Mouse (Mus musculus): ENCODE data around the gene Tmem164.
A peak's percentile ranks its signal among the peaks of the same experiment; 100 is the strongest.

The Tmem164 gene

DNA sequence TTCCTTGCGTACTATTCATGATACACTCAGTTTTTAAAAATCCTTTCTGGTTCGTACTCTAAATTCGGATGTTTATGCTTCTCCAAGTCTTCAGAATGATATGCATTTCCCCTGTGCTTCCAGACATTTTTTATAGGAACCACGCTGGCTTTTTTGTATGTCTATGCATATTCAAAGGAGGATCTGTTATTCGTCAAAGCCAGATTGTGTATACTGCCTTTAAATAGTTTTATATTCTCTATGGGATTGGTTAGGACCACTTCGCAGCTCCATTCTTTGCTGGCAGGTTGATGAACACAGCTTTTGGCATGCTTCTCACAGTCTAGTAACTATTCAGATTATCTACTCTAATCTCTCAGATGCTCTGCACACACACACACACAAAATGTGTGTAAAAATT lies 79.2 kb downstream of the Tmem164 start:
- no peak for DNase-seq

DNA sequence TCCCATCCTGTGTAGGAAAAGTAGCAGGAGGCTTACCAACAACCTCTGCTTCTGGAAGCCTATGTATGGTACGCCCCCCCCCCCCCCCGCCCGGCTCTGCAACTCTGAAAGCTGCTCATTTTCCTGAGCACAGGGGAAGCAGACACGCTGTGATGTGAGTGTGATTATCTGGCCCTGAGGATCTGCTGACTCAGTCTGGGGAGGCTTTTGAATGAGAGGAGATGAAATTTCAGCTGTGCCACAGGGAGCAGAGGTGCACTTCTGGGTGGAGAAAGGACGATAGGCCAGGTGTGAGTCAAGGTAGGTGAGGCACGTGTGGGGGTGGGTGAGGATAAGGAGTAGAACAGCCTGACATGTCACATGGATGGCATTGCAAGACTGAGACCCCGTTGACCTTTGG lies 82.1 kb downstream of the Tmem164 start:
- DNase-seq = no peak

DNA sequence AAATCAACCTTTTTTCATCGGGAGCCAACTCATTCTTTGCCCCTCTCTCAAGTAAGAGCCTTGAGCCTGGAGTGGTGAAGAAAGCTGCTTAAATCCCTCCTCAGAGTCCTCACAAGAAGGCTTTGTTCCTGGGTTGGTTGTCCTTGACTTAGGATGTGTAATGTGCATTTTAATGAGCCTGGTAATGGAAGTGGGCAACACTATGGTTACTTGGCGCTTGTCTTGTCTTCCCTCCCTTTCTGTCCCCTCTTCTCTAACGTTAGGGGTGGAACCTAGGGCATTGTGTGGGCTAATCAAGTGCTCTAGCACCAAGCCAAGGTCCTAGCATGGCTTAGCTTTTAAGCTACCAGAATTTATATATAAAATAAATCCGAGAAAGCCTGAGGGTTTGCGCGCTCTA lies 88.5 kb downstream of the Tmem164 start:
- no peak for DNase-seq

DNA sequence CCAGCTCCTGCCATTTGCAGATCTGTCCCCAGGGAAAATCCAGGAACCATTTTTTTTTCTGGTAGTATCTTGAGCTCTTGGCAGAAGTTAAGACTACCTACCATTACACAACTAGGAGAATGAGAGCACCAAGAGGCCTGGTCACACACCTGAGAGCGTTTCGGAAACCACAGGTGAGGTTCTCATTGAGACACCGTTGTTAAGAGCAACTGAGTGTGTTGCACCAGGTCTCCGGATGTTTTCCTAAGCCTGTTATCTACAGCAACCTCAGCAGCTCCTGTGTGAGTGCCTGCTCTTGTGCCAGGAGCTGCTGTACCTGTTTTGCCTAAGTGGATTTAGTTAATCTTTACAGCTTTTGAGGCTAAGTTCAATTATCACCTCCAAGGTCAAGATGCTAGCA lies 92.5 kb downstream of the Tmem164 start:
- peak; percentile 21 for DNase-seq

DNA sequence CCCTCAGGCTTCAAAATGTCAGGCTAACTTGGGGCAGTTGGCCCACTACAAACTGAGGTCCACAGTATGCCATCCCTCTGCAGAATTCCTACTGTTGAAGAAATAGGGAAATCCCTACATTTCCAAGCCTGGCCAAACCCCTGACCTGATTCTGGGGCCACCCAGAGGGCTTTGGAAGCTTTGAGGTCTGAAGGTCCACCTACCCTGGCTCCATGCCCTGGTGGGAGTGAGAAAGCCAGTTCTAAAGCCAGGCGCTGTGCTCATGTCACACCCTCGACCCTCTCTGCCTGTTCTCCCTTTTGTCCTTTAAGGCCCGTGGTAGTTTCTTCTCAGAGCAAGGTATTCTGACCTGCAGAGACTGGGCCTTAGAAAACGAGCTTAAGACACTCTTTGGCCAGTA lies 94.9 kb downstream of the Tmem164 start:
- peak; percentile 5 for DNase-seq

DNA sequence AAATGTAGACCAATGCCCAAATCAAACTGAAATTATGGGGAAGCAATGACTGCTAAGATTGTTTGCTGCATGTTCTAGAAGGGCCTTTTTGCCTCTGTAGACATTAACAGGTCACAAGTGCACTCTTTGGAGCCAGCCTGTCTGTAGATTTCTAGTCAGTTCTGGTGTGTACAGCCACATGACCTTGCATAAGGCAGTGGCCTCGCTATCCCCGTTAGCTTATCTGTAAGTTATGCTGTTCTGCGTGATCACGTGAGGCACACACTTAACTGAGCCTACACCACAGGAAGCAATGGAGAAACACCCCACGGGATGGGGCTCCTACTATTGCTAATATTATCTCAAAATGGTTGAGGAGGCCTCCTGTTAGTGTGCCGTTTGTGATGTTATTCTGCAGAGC lies 97.4 kb downstream of the Tmem164 start:
- peak; percentile 19 for DNase-seq

DNA sequence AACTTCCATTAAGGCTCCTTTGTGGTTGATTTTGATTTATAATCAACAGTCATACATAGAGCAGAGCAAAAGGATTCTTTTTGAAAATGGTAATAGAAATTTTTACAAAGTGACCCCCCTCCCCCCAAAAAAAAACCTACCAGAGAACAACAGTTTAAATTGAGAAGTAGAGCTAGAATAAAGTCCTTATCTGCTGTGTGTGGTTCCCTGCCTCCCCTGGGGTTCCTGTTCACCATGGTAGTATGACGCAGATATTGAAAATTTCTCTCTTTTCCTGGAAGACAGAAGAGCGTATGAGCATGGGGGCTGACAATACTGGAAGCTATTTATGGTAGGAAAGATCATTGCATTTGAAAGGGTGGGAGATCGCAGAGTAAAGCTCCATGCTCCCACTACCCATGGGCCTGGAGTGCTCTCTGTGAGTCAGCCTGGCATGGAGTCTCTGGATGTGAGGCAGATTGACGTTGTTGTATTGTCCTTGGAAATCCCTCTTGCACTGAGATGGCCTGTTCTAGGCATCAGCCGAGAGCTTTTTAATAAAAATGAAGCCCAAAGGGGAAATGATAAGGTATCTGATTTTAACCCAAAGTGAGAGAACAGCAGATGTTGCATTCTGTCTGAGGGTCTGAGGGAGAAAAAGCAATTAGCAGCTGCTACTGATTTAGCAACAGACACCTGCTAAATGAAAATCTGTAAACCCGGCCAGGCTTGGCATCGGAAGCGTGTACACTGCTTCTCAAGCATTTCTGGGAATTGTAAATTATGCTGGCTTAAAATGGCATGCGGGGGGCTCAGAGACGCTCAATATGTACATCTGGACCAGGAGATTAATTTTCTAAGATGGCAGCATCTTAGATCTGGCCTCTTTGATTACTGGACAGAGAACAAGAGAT lies 105.2 kb downstream of the Tmem164 start:
- no peak for DNase-seq

DNA sequence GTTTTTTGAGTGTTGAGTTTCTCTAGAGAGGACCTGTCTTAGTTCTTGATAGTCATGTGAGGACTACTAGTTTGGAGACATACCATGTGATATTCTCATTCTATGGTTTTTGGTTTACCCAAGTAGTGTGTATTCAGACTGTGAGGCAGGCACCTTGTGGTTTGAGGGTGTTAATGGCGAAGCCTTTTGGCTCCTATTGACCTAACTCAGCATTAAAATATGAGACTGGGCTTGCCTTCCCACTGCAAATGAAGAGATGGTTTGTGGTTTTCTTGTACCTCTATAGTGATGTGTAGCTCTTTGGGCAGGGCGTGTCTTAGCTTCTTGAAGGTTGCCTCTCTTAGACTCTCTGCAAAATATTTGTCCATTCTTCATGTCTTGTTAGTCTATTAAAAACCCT lies 111.0 kb downstream of the Tmem164 start:
- DNase-seq = no peak

DNA sequence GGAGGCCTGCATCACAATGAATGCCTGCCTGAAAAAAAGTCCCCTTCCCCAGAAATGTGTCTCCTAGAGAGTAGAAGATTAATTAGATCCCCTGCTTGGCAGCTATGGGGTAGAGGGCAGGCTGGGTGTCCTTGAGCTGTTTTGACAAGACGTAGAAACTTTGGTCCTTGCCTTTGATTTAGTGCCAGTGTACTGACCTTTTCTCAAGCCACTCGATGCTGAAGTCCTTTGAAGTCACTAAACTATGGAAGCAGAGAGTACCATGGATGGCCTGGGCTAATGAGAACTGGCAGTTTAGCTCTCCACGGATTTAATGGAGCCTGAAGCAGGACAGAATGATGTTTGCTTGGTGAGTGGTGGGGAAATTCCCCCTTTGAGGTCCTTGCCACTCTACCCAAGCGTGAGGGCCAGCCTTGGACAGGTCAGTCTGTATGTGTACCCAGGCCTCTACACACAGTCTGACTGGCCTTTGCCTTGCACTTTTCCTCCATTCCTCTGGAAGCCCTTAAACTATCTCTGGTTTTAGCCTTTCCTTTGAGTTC lies 112.9 kb downstream of the Tmem164 start:
- peak; percentile 14 for DNase-seq

DNA sequence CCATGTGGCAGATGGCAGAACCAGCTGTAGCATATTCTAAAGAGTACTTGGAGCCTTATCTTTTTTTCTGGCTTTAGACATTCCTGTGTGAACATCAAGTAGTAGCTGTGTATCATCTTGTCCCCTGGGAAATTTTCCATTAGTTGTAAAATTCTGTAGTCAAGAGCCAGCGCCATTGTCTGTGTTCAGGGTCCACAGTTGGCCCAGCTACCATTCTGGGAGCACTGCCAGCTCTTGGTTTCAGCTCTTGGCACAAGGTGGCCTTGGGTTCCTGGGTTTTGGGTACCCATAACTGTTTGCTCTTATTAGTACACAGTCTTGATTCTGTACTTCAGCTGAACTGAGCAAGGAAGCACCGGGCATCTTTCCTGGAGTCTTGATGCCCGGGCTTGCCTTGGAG lies 123.4 kb downstream of the Tmem164 start:
- peak; percentile 11 for DNase-seq

DNA sequence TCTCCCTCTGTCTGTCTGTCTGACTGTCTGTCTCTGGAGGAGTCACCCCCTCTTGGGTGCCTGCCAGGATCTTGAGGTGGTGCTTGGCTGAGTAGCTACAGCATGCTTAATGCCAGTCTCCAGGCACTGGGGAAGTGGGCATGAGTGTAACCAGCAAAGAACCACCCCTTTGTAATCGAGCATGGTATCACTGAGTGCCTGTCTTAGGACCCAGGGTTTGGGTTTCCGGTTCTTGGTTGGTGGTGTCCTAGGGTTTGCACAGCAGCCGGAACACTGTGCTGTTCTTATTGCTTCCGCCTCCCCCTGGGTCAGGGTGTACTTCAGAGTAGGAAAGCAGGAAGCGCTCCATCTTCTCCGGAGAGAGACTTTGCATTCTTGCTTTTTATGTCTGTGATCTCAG lies 124.9 kb downstream of the Tmem164 start:
- peak; percentile 22 for DNase-seq

DNA sequence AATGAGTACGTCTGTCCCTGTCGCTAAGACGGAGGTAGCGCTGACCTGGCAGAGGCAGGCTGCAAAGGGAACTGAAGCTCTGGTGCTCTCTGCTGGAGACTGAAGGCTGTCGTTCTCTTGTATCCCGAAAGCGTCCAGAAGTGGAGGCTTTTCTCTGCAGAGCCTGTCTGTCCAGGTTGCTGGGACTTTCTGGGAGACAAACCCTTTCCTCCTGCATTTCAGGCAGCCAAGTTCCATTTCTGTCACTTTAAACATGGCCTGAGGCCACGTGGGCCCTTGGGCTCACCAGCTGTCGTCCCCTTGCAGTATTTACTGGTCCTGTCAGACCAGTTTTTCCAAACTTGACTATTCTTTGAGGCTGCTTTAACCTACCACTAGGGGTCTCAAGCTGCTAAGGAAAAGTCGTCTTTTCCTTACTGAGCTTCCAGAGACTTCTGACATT lies 125.4 kb downstream of the Tmem164 start:
- DNase-seq = peak; percentile 57

DNA sequence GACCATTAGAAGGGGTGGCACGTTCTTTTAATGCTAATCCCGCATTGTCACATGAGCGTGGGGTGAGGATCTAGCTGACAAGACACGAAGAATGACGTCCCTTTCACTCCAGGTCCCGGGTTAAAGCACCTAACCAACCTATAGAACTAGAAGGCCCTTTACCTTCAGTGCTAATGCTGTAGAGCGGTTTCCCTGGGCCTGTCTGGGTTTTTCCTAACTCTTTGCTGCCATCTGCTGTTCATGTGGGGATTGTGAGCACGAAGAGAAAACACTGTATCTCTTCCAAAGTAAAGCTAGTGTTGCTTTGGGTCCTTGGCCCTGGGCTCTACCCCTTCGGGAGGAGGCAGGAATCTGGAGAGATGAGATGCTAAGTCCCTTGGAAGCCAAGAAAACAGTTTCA lies 127.2 kb downstream of the Tmem164 start:
- DNase-seq = peak; percentile 66

DNA sequence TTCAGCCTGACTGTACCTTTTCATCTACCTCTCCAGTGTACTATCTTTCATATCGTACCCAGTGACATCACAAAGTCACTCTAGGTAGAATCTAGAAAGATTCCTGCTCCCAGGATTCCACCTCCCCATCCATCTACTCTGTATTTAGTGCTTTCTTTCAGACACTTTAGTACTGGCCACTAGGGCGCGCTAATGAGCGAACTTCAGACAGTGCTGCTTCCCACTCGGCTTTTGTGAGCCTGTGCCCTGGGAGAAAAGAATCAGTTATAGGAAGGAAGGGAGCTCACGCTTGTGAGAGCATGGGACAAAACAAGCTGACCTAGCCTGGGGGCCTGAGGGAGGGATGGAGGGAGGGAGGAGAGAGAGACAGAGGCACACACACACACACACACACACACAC lies 131.9 kb downstream of the Tmem164 start:
- peak; percentile 44 for DNase-seq

DNA sequence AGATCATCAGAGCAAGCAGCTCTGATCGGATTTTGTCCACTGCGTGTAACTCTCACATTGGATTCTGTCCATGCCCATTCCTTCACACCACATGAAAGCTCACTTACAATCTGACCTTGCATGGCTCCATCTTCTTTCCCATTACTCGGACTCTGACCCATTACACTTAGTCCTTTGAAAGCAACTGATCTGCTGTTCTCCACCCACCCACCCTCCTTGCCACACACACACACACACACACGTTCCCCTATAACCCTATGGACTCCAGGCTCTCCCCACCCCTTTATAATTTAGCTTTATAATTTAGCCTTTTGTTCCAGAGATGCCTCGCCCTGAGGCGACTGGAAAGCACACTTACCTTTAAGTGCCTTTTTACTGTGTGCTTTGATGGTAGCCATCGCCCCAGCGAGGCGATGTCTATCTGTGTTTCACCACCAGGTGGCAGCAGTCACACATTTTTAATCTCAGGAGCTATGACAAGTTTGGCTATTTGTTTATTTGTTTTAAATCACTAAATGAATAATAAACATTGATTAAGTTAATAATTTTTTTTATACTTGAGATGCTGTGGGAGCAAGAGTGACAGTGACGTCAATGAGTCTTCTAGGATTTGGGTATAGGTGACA lies 137.0 kb downstream of the Tmem164 start:
- DNase-seq = peak; percentile 32

DNA sequence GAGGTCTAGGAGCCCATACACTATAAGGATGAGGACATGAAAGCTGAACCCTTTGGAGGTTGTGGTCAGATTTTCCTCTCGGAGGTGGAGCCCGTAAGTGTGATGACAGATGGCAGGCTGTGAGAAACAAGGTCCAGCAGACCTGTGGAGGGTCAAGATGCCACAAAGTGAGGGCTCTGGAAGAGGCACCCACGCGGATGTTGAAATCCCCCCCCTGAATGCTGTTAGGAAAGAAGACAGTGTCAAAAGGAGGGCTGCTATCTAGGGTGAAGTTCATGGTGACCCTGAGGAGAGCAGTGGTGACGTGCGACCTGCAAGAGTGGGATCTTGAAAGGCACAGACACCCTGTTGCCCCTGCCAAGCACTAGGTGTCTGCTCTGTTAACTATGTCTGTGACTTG lies 140.0 kb downstream of the Tmem164 start:
- DNase-seq = no peak

DNA sequence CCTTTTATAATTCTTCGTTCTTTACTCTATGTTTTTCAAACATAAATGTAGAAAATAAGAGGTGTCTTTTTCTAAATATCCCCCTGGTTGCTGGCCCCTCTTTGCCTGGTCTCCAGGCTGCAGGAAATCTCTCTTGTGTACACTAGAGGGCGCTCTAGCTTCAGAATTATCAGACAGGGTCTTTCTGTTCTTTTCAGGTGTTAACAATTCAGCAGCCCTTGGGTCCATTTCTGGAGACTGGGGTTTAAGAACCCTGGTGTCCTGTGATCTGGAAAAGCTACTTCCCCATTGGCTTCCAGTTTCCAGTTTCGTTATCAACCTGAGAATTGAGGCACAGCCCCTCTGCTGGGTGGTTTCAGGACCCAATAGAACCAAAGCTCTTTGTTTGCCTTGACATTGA lies 140.6 kb downstream of the Tmem164 start:
- DNase-seq = peak; percentile 10

DNA sequence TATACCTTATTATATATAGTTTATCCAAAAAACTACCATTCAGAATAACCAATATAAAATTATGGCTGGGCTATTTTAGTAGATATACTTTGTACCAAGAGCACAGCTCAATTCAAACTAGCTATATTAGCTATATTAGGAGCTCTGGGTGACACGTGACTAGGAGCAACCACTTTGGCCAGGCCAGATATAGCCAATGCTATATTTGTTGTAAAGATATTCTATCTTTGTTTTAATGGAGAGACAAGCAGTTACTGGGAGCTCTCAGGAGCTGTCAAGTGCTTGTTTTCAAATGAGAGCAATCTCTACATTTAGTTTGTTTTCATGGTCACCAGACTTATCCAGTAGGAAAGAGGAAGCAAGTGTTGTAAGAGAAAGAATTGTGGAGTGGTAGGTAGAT lies 144.1 kb downstream of the Tmem164 start:
- DNase-seq = no peak

DNA sequence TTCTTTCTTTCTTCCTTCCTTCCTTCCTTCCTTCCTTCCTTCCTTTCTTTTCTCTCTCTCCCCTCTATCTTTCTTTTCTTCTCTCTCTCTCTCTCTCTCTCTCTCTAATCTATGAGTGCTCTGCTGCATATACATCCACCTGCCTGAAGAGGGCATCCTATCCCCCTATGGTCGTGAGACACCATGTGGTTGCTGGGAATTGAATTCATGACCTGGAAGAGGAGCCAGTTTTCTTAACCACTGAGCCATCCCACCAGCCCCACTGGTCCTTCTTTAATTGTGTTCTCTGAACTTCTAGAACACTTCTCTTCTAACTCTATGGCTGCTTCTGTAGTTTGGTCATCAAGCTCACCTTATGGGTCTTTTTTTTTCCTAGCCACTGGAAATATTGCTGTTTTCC lies 146.4 kb downstream of the Tmem164 start:
- no peak for DNase-seq

DNA sequence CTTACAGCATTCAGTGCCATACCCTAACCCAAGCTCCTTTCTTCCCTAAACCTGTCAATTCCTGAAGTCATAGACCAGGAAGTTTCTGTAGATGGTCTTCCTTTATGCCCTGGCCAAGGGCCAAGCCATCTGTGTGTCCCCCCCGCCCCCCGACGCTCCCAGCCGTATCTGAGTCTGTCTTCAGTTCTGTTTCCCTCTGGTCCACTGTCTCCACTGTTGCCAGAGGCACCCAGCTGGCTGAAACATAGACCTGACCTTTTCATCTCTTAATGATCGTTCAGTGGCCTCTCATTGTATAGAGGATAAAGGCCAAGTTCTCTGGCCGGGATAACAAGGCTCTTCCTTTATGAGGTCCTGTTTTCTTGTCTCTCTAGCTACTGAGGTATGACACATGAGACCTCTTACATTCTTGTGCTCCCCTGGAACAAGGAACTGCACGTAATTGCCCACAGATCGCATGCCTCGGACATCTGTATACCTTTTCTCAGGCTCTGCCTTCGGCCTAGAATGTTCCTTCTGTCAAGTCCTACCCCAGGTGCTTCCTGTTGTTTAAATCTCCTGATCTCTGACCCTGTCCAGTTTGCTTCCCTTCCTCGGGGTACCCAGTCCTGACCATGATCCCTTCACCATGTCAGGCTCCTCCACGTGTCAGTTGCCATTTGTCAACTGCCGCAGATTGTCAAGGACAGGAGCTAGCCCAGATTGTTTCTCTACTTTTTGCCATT lies 147.1 kb downstream of the Tmem164 start:
- no peak for DNase-seq

DNA sequence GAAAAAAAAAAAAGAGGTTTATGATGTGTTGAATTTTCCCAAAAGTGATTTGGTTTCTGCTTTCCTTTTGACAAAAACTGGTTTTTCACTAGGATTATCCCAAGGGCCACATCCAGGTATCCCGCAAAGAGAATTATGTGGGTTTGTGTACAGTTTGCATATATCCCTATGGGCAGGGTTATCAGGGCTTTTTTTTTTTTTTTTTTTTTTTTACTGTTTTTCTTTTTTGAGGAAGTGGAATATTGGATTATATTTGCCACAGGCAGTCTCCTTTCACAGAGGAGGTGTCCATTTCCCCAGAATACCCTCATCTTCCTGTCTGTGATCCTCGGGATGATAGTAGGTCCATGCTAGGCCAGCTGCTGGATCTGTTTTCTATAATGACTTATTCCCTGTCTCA lies 148.1 kb downstream of the Tmem164 start:
- no peak for DNase-seq

DNA sequence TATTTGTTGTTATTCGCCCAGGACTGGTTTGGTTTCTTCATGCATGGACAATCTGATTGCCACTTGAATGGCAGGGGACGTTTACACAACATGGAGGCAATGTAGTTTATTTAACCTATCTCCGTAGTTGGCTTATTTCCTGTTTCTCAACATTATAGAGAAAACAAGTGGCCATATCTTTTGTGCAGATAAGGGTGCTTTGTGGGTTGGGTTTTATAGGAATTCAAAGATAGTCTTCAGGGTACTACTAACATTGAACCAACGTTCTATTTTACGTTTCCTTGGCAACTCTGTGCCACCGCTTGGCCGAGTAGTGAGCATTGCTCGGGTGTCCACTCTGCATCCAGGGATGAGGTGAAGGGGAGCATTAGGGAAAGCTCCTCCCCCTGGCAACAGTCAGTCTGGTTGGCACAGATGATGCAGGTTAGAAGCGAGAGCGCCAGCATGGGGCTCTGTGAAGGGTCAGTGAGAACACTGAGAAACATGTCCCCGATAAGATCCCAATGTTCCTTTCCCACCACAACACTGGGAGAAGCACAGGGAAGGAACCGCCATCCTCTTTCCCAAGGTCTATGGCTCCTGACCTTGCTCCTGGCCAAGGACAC lies 148.8 kb downstream of the Tmem164 start:
- DNase-seq = no peak

DNA sequence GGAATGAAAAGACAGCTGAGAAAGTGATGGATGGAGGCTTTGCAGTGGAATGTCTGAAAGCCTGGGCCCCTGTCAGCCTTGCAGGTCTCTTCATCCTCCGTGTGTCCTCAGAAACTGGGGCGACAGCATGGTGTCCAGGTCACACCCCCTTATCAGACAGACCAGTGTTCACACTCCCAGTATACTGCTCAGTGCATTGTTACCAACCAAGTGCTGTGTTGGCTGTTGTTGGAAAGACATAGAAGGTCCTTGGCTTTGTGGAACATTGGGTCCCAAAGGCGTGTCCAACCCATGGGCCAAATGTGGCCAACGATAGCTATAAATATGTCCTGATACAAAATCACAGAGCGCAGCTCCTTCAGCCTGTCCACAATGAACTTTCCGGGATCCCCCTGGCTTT lies 149.4 kb downstream of the Tmem164 start:
- no peak for DNase-seq

All from lung, postnatal 10 days (tissue).